Mouse (Mus musculus) layer of hippocampus, adult 8-10 months (tissue): Measurements from ENCODE around the gene Iqca. TPM values are rescaled to one million over a fixed set of nuclear protein-coding genes. Genes with fewer than 3 reads are reported as not detected.

Source experiments
- DNase-seq, 2 experiments: peaks; one replicate each; pipeline ENCODE4 v3.0.0; 2022; ENCODE audit warnings: low spot score in 2 of 2
- total RNA-seq, 4 experiments: library from RNA; stranded (reverse); gene quantifications; 2 replicates each; pipeline ENCODE4 v1.2.4; 2022

The Iqca gene
- total RNA-seq, 4 experiments from 2014 or later = 1.2 to 1.9 (median 1.3) TPM

GRCm38 (mm10) chr1:90139729-90140128, 13.5 kb downstream of the Iqca start:
- DNase-seq = no peak

GRCm38 (mm10) chr1:90132402-90132801, 20.8 kb downstream of the Iqca start:
- DNase-seq = no peak

- DNase-seq = no peak
Observed at GRCm38 (mm10) chr1:90131982-90132381, 21.2 kb downstream of the Iqca start.

- DNase-seq = no peak
Observed at GRCm38 (mm10) chr1:90124561-90124960, 28.6 kb downstream of the Iqca start.

- DNase-seq = no peak
Observed at GRCm38 (mm10) chr1:90120706-90121105, 32.5 kb downstream of the Iqca start.

- no peak for DNase-seq
Observed at GRCm38 (mm10) chr1:90119214-90119613, 34.0 kb downstream of the Iqca start.

- DNase-seq = no peak
Observed at GRCm38 (mm10) chr1:90117207-90117606, 36.0 kb downstream of the Iqca start.

GRCm38 (mm10) chr1:90114586-90114985, 38.6 kb downstream of the Iqca start:
- DNase-seq = no peak

- DNase-seq = no peak
Observed at GRCm38 (mm10) chr1:90113655-90114244, 39.5 kb downstream of the Iqca start.

- no peak for DNase-seq
Observed at GRCm38 (mm10) chr1:90112669-90113068, 40.5 kb downstream of the Iqca start.

- no peak for DNase-seq
Observed at GRCm38 (mm10) chr1:90111198-90111839, 41.9 kb downstream of the Iqca start.

- no peak for DNase-seq
Observed at GRCm38 (mm10) chr1:90103896-90104487, 49.2 kb downstream of the Iqca start.

- DNase-seq = no peak
Observed at GRCm38 (mm10) chr1:90100360-90101232, 52.6 kb downstream of the Iqca start.

- no peak for DNase-seq
Observed at GRCm38 (mm10) chr1:90092816-90093493, 60.2 kb downstream of the Iqca start.

- no peak for DNase-seq
Observed at GRCm38 (mm10) chr1:90088192-90088990, 64.8 kb downstream of the Iqca start.

GRCm38 (mm10) chr1:90086461-90086860, 66.7 kb downstream of the Iqca start:
- DNase-seq = no peak

- no peak for DNase-seq
Observed at GRCm38 (mm10) chr1:90085526-90086157, 67.6 kb downstream of the Iqca start.

- DNase-seq = no peak
Observed at GRCm38 (mm10) chr1:90076291-90076690, 76.9 kb downstream of the Iqca start.

- no peak for DNase-seq
Observed at GRCm38 (mm10) chr1:90074779-90075178, 78.4 kb downstream of the Iqca start.
